Mouse (Mus musculus): ENCODE measurements around the gene Gtf2i.
A peak's percentile ranks its signal among the peaks of the same experiment; 100 is the strongest.

Gene Gtf2i

GRCm38 (mm10) chr5:134243661-134244436 is 70.7 kb downstream of the Gtf2i start:
- no peak for DNase-seq (ENCODE audit: low spot score in 2 of 2)

- DNase-seq (ENCODE audit: low spot score in 2 of 2) = no peak
These were observed 72.7 kb downstream of the Gtf2i start for GRCm38 (mm10) chr5:134241831-134242230.

- no peak for DNase-seq (ENCODE audit: low spot score in 2 of 2)
These were observed 76.4 kb downstream of the Gtf2i start for GRCm38 (mm10) chr5:134237936-134238760.

GRCm38 (mm10) chr5:134237508-134237907 is 77.1 kb downstream of the Gtf2i start:
- no peak for DNase-seq (ENCODE audit: low spot score in 2 of 2)

GRCm38 (mm10) chr5:134236796-134237195 is 77.8 kb downstream of the Gtf2i start:
- no peak for DNase-seq (ENCODE audit: low spot score in 2 of 2)

GRCm38 (mm10) chr5:134236241-134236640 is 78.3 kb downstream of the Gtf2i start:
- DNase-seq (ENCODE audit: low spot score in 2 of 2) = no peak

- peak in 1 of 2 experiments; percentile 60 for DNase-seq (ENCODE audit: low spot score in 2 of 2)
These were observed 79.4 kb downstream of the Gtf2i start for GRCm38 (mm10) chr5:134235111-134235510.

GRCm38 (mm10) chr5:134234205-134234604 is 80.4 kb downstream of the Gtf2i start:
- no peak for DNase-seq (ENCODE audit: low spot score in 2 of 2)

- DNase-seq (ENCODE audit: low spot score in 2 of 2) = no peak
These were observed 81.3 kb downstream of the Gtf2i start for GRCm38 (mm10) chr5:134233244-134233651.

- DNase-seq (ENCODE audit: low spot score in 2 of 2) = no peak
These were observed 82.0 kb downstream of the Gtf2i start for GRCm38 (mm10) chr5:134232568-134232967.

GRCm38 (mm10) chr5:134232111-134232510 is 82.4 kb downstream of the Gtf2i start:
- no peak for DNase-seq (ENCODE audit: low spot score in 2 of 2)

GRCm38 (mm10) chr5:134231376-134231775 is 83.2 kb downstream of the Gtf2i start:
- no peak for DNase-seq (ENCODE audit: low spot score in 2 of 2)

- no peak for DNase-seq (ENCODE audit: low spot score in 2 of 2)
These were observed 85.2 kb downstream of the Gtf2i start, which contains the start of gene Ncf1 for GRCm38 (mm10) chr5:134229391-134229790. Ncf1 (minus strand) TSS chr5:134229625.

GRCm38 (mm10) chr5:134228249-134228638 is 86.3 kb downstream of the Gtf2i start:
- no peak for DNase-seq (ENCODE audit: low spot score in 2 of 2)

GRCm38 (mm10) chr5:134227574-134228248 is 86.8 kb downstream of the Gtf2i start:
- no peak for DNase-seq (ENCODE audit: low spot score in 2 of 2)

- no peak for DNase-seq (ENCODE audit: low spot score in 2 of 2)
These were observed 87.6 kb downstream of the Gtf2i start for GRCm38 (mm10) chr5:134226946-134227345.

- DNase-seq (ENCODE audit: low spot score in 2 of 2) = no peak
These were observed 89.3 kb downstream of the Gtf2i start for GRCm38 (mm10) chr5:134225110-134225901.

- no peak for DNase-seq (ENCODE audit: low spot score in 2 of 2)
These were observed 92.8 kb downstream of the Gtf2i start for GRCm38 (mm10) chr5:134221708-134222150.

- DNase-seq (ENCODE audit: low spot score in 2 of 2) = no peak
These were observed 93.3 kb downstream of the Gtf2i start for GRCm38 (mm10) chr5:134221278-134221677.

- DNase-seq (ENCODE audit: low spot score in 2 of 2) = no peak
These were observed 96.7 kb downstream of the Gtf2i start for GRCm38 (mm10) chr5:134217900-134218299.
